Mouse (Mus musculus): ENCODE measurements at regions not wholly inside any gene's neighbourhood (a gene's known extent, or its start where the extent isn't known, plus 50 kb on each side); places are given as distances from the start of the nearest gene placed in this dataset.
A peak's percentile ranks its signal among the peaks of the same experiment; 100 is the strongest.

DNA sequence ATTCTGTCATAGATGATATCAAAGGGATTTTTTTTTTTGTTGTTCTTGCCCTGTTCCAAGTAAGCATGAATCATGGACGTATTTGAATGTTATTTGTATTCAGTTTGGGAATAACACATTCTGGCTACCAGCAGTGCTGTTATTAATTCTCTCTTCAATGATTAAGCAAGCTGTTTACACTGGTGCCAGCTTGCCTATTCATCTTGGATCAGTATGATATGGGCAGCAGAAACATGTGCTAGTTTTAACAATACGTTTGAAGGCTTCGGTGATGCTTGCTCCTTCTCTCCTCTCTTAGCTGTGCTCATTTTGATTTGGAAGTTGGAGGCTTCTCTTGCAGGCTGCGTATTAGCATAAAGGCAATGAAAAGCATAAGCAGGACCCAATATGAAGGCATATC, 984.9 kb upstream of the Slc10a2 start:
- no peaks in the 10 kb centered on the region for H3K9me3 ChIP-seq (ENCODE audit: control insufficient read depth, low read depth, low read length)
- H3K4me1 ChIP-seq (ENCODE audit: control insufficient read depth, insufficient read depth, low read length), result no peaks in the 10 kb centered on the region
- H3K27me3 ChIP-seq (ENCODE audit: control insufficient read depth, insufficient read depth, low read length), result no peaks in the 10 kb centered on the region
- ATAC-seq (ENCODE audit: insufficient number of reproducible peaks, insufficient read depth, low FRiP score, low read depth), result no peak
- H3K27ac ChIP-seq (ENCODE audit: low read length), result no peak overlapping the region
- no peak overlapping the region for H3K9ac ChIP-seq (replicated peaks; ENCODE audit: low read depth, low read length)
- H3K36me3 ChIP-seq (ENCODE audit: control insufficient read depth, insufficient read depth, low read length), result no peaks in the 10 kb centered on the region
- WGBS, result 81% methylated on average over 4 of the region's 4 CpGs
- H3K4me2 ChIP-seq (replicated peaks; ENCODE audit: low read depth, low read length), result no peak overlapping the region
- no peak overlapping the region for H3K4me3 ChIP-seq (ENCODE audit: low read depth, low read length)

DNA sequence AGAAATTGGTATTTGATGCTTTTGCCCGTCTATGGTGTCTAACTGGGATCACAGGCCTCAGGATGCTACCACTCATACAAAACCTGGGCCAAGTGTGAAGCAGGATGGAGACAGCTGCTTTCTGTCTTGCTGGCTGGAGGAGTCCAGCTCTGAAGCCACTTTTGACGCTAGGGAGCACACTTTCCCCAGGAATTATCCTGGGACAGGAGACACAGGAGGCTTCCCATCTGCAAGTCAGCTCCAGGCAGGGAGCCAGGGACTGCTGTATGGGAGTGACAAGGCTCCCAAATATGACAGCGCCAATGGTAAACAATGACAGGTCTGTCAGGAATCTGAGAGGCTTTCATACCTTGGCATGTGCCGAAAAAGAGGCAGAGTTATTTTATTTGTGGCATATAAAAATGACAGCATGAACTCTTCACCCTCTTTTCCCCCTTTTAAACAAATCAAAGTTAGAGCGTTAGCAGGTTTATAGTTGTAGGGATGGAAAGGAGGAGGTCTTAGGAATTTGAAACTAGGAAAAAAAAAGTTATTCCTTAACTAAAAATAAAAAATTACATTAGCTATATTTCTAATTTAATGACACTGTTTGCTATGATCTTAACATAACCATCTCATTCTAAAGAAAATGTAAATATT, 938.9 kb upstream of the Slc10a2 start:
- no peak overlapping the region for H3K4me2 ChIP-seq (replicated peaks; ENCODE audit: low read depth, low read length)
- no peaks in the 10 kb centered on the region for H3K27me3 ChIP-seq (ENCODE audit: control insufficient read depth, insufficient read depth, low read length)
- H3K36me3 ChIP-seq (ENCODE audit: control insufficient read depth, insufficient read depth, low read length), result no peaks in the 10 kb centered on the region
- 0 out of 2 replicates have a peak, but pooled peaks cover 2% of the 10 kb centered on the region for H3K4me1 ChIP-seq (ENCODE audit: control insufficient read depth, insufficient read depth, low read length)
- H3K9ac ChIP-seq (replicated peaks; ENCODE audit: low read depth, low read length), result no peak overlapping the region
- no peak overlapping the region for H3K27ac ChIP-seq (ENCODE audit: low read length)
- no peaks in the 10 kb centered on the region for H3K9me3 ChIP-seq (ENCODE audit: control insufficient read depth, low read depth, low read length)
- ATAC-seq (ENCODE audit: insufficient number of reproducible peaks, insufficient read depth, low FRiP score, low read depth), result peak; percentile 82
- 9% methylated on average over 5 of the region's 5 CpGs for WGBS
- H3K4me3 ChIP-seq (ENCODE audit: low read depth, low read length), result no peak overlapping the region

GRCm38 (mm10) chr8:6012206-6012605, 907.1 kb upstream of the Slc10a2 start:
- H3K4me3 ChIP-seq (ENCODE audit: low read depth, low read length), result no peak overlapping the region
- no peak overlapping the region for H3K27ac ChIP-seq (ENCODE audit: low read length)
- no peak overlapping the region for H3K9ac ChIP-seq (replicated peaks; ENCODE audit: low read depth, low read length)
- H3K4me2 ChIP-seq (replicated peaks; ENCODE audit: low read depth, low read length), result no peak overlapping the region
- no peaks in the 10 kb centered on the region for H3K27me3 ChIP-seq (ENCODE audit: control insufficient read depth, insufficient read depth, low read length)
- WGBS, result 59% methylated on average over 2 of the region's 2 CpGs
- no peaks in the 10 kb centered on the region for H3K4me1 ChIP-seq (ENCODE audit: control insufficient read depth, insufficient read depth, low read length)
- no peak for ATAC-seq (ENCODE audit: insufficient number of reproducible peaks, insufficient read depth, low FRiP score, low read depth)
- no peaks in the 10 kb centered on the region for H3K9me3 ChIP-seq (ENCODE audit: control insufficient read depth, low read depth, low read length)
- H3K36me3 ChIP-seq (ENCODE audit: control insufficient read depth, insufficient read depth, low read length), result no peaks in the 10 kb centered on the region

DNA sequence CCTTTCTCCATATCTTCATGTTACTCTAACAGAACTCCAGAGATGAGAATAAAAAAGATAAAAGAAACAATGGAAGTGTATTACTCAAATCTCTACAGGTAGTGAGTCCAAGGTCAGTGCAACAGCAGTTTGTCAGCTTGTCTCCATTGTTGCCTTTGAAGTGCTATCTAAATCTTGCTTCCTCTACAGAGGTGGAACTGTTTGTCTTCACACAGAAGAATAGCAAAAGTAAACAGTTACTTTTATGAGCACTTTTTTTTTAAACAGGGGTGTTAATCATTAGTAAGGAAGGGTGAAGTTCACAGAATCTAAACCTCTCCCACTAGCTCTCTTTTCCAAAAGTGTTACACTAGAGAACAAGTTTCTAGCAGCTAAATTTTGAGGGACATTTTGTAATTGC, 906.0 kb upstream of the Slc10a2 start:
- ATAC-seq (ENCODE audit: insufficient number of reproducible peaks, insufficient read depth, low FRiP score, low read depth), result peak; percentile 78; the same call in 1 of the 2 replicates
- Histone ChIP-seq H3K27ac (ENCODE audit: low read length) (no peak overlapping the region), H3K4me3 (ENCODE audit: low read depth, low read length) (no peak overlapping the region)

GRCm38 (mm10) chr8:6010712-6011111, 905.6 kb upstream of the Slc10a2 start:
- no peak overlapping the region for H3K4me2 ChIP-seq (replicated peaks; ENCODE audit: low read depth, low read length)
- 68% methylated on average over 2 of the region's 2 CpGs for WGBS
- no peak overlapping the region for H3K4me3 ChIP-seq (ENCODE audit: low read depth, low read length)
- H3K27me3 ChIP-seq (ENCODE audit: control insufficient read depth, insufficient read depth, low read length), result no peaks in the 10 kb centered on the region
- H3K4me1 ChIP-seq (ENCODE audit: control insufficient read depth, insufficient read depth, low read length), result no peaks in the 10 kb centered on the region
- 0 out of 2 replicates have a peak, but pooled peaks have one; percentile 37 for ATAC-seq (ENCODE audit: insufficient number of reproducible peaks, insufficient read depth, low FRiP score, low read depth)
- H3K27ac ChIP-seq (ENCODE audit: low read length), result no peak overlapping the region
- H3K9ac ChIP-seq (replicated peaks; ENCODE audit: low read depth, low read length), result no peak overlapping the region
- no peaks in the 10 kb centered on the region for H3K9me3 ChIP-seq (ENCODE audit: control insufficient read depth, low read depth, low read length)
- no peaks in the 10 kb centered on the region for H3K36me3 ChIP-seq (ENCODE audit: control insufficient read depth, insufficient read depth, low read length)

More for the DNA sequence above, 906.0 kb upstream of the Slc10a2 start:
- no peak overlapping the region for H3K9ac ChIP-seq (replicated peaks; ENCODE audit: low read depth, low read length)
- no peaks in the 10 kb centered on the region for H3K27me3 ChIP-seq (ENCODE audit: control insufficient read depth, insufficient read depth, low read length)
- no peaks in the 10 kb centered on the region for H3K4me1 ChIP-seq (ENCODE audit: control insufficient read depth, insufficient read depth, low read length)
- H3K4me2 ChIP-seq (replicated peaks; ENCODE audit: low read depth, low read length), result no peak overlapping the region
- no peaks in the 10 kb centered on the region for H3K36me3 ChIP-seq (ENCODE audit: control insufficient read depth, insufficient read depth, low read length)
- H3K9me3 ChIP-seq (ENCODE audit: control insufficient read depth, low read depth, low read length), result no peaks in the 10 kb centered on the region

DNA sequence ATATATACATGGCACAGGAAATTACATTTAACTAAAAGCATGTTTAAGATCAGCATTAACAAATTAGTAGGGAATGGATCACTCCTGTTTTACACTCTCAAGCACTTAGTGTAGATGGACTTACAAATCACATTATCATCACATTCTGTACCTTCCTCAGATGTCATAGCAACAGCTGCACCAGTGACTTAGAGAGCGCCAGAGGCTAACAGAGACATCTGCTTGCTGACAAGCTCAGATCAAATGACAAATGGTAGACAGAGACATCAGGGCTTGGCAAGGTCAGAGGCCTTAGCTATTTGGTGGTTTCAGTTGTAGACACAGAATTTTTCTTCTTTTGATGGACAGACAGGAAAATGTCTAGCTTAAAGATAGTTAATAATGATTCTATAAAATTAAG, 897.5 kb upstream of the Slc10a2 start:
- Histone ChIP-seq H3K9me3 (ENCODE audit: control insufficient read depth, low read depth, low read length) (no peaks in the 10 kb centered on the region), H3K36me3 (ENCODE audit: control insufficient read depth, insufficient read depth, low read length) (no peaks in the 10 kb centered on the region)
- ATAC-seq (ENCODE audit: insufficient number of reproducible peaks, insufficient read depth, low FRiP score, low read depth), result no peak

GRCm38 (mm10) chr8:5994846-5995245, 889.7 kb upstream of the Slc10a2 start:
- Histone ChIP-seq H3K4me3 (ENCODE audit: low read depth, low read length) (no peak overlapping the region), H3K4me1 (ENCODE audit: control insufficient read depth, insufficient read depth, low read length) (no peaks in the 10 kb centered on the region), H3K27me3 (ENCODE audit: control insufficient read depth, insufficient read depth, low read length) (no peaks in the 10 kb centered on the region), H3K4me2 (replicated peaks; ENCODE audit: low read depth, low read length) (no peak overlapping the region), H3K27ac (ENCODE audit: low read length) (no peak overlapping the region), H3K9me3 (ENCODE audit: control insufficient read depth, low read depth, low read length) (no peaks in the 10 kb centered on the region), H3K9ac (replicated peaks; ENCODE audit: low read depth, low read length) (no peak overlapping the region), H3K36me3 (ENCODE audit: control insufficient read depth, insufficient read depth, low read length) (no peaks in the 10 kb centered on the region)
- ATAC-seq (ENCODE audit: insufficient number of reproducible peaks, insufficient read depth, low FRiP score, low read depth), result no peak
- WGBS, result 65% methylated on average over 6 of the region's 6 CpGs

More for the DNA sequence above, 897.5 kb upstream of the Slc10a2 start:
- H3K4me1 ChIP-seq (ENCODE audit: control insufficient read depth, insufficient read depth, low read length), result no peaks in the 10 kb centered on the region
- H3K4me2 ChIP-seq (replicated peaks; ENCODE audit: low read depth, low read length), result no peak overlapping the region
- H3K4me3 ChIP-seq (ENCODE audit: low read depth, low read length), result no peak overlapping the region
- no peak overlapping the region for H3K27ac ChIP-seq (ENCODE audit: low read length)
- no peak overlapping the region for H3K9ac ChIP-seq (replicated peaks; ENCODE audit: low read depth, low read length)
- H3K27me3 ChIP-seq (ENCODE audit: control insufficient read depth, insufficient read depth, low read length), result no peaks in the 10 kb centered on the region
- 35% methylated on average over 1 of the region's 1 CpGs for WGBS

- H3K4me2 ChIP-seq (replicated peaks; ENCODE audit: low read depth, low read length), result no peak overlapping the region
- no peak; the same call in 1 of the 2 replicates for ATAC-seq (ENCODE audit: insufficient number of reproducible peaks, insufficient read depth, low FRiP score, low read depth)
- H3K4me3 ChIP-seq (ENCODE audit: low read depth, low read length), result no peak overlapping the region
- H3K9ac ChIP-seq (replicated peaks; ENCODE audit: low read depth, low read length), result no peak overlapping the region
- no peak overlapping the region for H3K27ac ChIP-seq (ENCODE audit: low read length)
- WGBS, result 36% methylated on average over 6 of the region's 6 CpGs
- no peaks in the 10 kb centered on the region for H3K9me3 ChIP-seq (ENCODE audit: control insufficient read depth, low read depth, low read length)
- no peaks in the 10 kb centered on the region for H3K27me3 ChIP-seq (ENCODE audit: control insufficient read depth, insufficient read depth, low read length)
- H3K36me3 ChIP-seq (ENCODE audit: control insufficient read depth, insufficient read depth, low read length), result no peaks in the 10 kb centered on the region
- H3K4me1 ChIP-seq (ENCODE audit: control insufficient read depth, insufficient read depth, low read length), result no peaks in the 10 kb centered on the region
Observed at GRCm38 (mm10) chr8:5965403-5966015, 860.4 kb upstream of the Slc10a2 start.

DNA sequence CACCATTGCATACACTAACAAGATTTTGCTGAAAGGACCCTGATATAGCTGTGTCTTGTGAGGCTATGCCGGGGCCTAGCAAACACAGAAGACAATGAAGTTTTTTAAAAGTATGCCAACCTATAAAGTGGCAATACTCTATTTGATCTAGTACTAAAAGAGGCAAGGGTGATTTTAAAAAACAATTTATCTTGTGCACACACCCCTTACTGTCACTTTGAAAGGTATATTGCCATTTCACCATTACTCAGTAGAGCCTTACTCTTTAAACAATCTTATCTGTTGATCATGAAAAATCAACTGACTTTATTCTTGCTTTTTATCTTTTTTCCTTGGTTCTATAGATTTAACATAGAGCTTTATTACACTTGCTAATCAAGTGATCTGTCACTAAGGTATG, 859.1 kb upstream of the Slc10a2 start:
- H3K4me3 ChIP-seq (ENCODE audit: low read depth, low read length), result no peak overlapping the region
- H3K4me2 ChIP-seq (replicated peaks; ENCODE audit: low read depth, low read length), result no peak overlapping the region
- no peaks in the 10 kb centered on the region for H3K27me3 ChIP-seq (ENCODE audit: control insufficient read depth, insufficient read depth, low read length)
- peak; percentile 90 for ATAC-seq (ENCODE audit: insufficient number of reproducible peaks, insufficient read depth, low FRiP score, low read depth)
- no peaks in the 10 kb centered on the region for H3K36me3 ChIP-seq (ENCODE audit: control insufficient read depth, insufficient read depth, low read length)
- H3K4me1 ChIP-seq (ENCODE audit: control insufficient read depth, insufficient read depth, low read length), result no peaks in the 10 kb centered on the region
- H3K9ac ChIP-seq (replicated peaks; ENCODE audit: low read depth, low read length), result no peak overlapping the region
- H3K27ac ChIP-seq (ENCODE audit: low read length), result no peak overlapping the region
- WGBS, result 52% methylated on average over 1 of the region's 1 CpGs
- H3K9me3 ChIP-seq (ENCODE audit: control insufficient read depth, low read depth, low read length), result no peaks in the 10 kb centered on the region

Measured in stomach, embryonic 14.5 days (tissue).